Mouse (Mus musculus) ES-E14 (cell line): ENCODE results near the gene Dlec1.

Experiments
- CHD2 ChIP-seq: IDR thresholded peaks from 2 replicates; pipeline ENCODE4 v1.6.1; 2014; ENCODE audit warnings: mild to moderate bottlenecking, low read depth, low read length, inconsistent platforms
- HCFC1 ChIP-seq: IDR thresholded peaks from 2 replicates; pipeline ENCODE4 v1.6.1; 2012; ENCODE audit warnings: low read length, inconsistent platforms, borderline replicate concordance; ENCODE audit not compliant: insufficient read depth
- MAFK ChIP-seq: IDR thresholded peaks from 2 replicates; pipeline ENCODE4 v1.6.1; 2014; ENCODE audit warnings: mild to moderate bottlenecking, low read depth, low read length, inconsistent platforms; ENCODE audit not compliant: insufficient read depth
- ZC3H11A ChIP-seq: IDR thresholded peaks from 2 replicates; pipeline ENCODE4 v1.6.1; 2012; ENCODE audit warnings: low read depth, mild to moderate bottlenecking, inconsistent platforms, low read length, borderline replicate concordance
- ZNF384 ChIP-seq: IDR thresholded peaks from 2 replicates; pipeline ENCODE4 v1.6.1; 2012; ENCODE audit warnings: low read depth, low read length, inconsistent platforms

DNA sequence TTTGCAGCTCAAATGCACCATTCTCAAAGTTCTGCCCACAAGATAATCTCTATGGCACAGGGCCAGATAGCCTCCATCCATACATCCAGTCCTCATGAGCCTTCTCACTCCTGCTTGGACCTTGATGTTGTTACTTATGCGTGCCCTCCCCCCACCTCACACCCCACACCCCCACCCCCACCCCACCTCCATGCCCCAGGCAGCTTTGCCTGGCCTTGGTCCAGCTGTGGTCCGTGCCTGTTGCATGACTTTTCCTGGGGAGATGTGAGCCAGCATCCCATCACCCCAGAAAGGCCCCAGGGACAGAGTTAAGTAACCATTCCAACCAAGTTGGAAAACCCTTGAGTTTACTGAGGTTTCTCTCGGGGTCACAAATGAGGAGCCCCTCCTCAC is 17.9 kb downstream of the Dlec1 start:
- TF ChIP-seq MAFK (no peak), CHD2 (no peak), HCFC1 (no peak), ZC3H11A (no peak), ZNF384 (no peak)
